Mouse (Mus musculus): Measurements from ENCODE around the gene Gm4871. TPM values are rescaled to one million over a fixed set of nuclear protein-coding genes. Genes with fewer than 3 reads are reported as not detected.
"Not testable (repeated sequence)": the region's sequence is repeated elsewhere in the genome, so short reads cannot be mapped to it uniquely, and the experiment has no call there.

Gm4871 gene
- not detected in 2 replicates for polyA plus RNA-seq (2015; fragmentation: Nextera tagmentation; extraction: Ambion mirVana)

DNA sequence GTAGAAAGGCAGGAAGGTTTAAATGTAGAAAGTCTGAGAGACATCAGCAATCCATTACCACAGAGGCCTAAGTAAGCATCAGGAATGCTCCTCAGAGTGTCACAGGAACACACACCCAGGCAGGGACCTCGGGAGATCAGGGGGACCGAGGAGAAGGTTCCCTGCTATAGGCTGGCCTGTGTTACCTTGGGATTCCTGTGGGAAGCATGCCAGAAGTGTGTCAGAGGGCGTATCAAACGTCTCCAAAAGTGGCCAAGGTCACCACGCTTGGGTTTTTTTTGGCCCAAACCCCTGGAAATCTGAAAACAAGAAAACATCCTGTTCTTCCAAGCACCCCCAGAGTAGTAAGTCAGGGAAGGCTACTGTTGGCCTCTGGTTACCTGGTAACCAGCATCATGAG, at the start of gene Gm4871:
TSS of gene Gm4871 (minus strand) at position 364 of the 400 bp plus-strand sequence.
- not testable (repeated sequence) for H3K4me3 ChIP-seq; H3K9me3 ChIP-seq; H3K27me3 ChIP-seq; H3K4me2 ChIP-seq; ATAC-seq (ENCODE audit: insufficient number of reproducible peaks, low FRiP score, low TSS enrichment, low read depth); H3K36me3 ChIP-seq; H3K4me1 ChIP-seq; H3K9ac ChIP-seq; H3K27ac ChIP-seq
- WGBS, result 53% methylated on average over 5 of the region's 5 CpGs

DNA sequence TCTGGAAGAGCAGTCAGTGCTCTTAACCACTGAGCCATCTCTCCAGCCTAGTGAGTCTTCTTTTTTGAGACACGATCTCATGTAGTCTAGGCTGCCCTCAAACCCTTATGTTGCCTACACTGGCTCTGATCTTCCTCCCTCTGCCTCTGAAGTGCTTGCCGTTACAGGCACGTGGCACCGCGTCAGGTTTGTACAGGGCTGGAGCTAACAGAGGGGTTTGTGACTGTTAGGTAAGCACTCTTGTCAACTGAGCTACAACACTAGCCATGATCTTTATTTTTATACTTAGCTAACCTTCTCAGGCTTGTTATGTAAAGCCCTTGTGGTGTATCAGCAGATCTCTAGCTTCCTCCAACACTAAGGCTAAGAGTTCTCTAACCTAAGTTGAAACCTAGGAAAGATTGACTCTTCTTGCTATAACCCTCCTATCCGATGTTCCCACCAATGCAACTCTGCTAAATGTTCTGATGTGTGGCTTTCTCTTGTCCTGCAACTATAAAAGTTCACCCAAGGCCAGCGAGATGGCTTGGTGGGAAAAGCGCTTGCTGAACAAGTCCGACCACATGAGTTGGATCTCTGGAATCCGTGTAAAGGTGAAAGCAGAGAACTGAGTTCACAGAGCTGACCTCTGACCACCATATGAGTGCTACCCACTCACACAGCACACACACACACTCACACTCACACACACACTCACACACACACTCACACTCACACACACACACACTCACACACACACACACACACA, 49.5 kb upstream of the Gm4871 start:
- Histone ChIP-seq H3K4me3 (no peak overlapping the region), H3K4me1 (peaks cover 10% of the 10 kb centered on the region), H3K27ac (no peak overlapping the region), H3K27me3 (no peaks in the 10 kb centered on the region), H3K9ac (no peak overlapping the region), H3K9me3 (no peaks in the 10 kb centered on the region), H3K36me3 (0 out of 2 replicates have a peak, but pooled peaks cover 5% of the 10 kb centered on the region), H3K4me2 (no peak overlapping the region)
- WGBS, result 84% methylated on average over 10 of the region's 10 CpGs
- no peak for ATAC-seq (ENCODE audit: insufficient number of reproducible peaks, low FRiP score, low TSS enrichment, low read depth)

DNA sequence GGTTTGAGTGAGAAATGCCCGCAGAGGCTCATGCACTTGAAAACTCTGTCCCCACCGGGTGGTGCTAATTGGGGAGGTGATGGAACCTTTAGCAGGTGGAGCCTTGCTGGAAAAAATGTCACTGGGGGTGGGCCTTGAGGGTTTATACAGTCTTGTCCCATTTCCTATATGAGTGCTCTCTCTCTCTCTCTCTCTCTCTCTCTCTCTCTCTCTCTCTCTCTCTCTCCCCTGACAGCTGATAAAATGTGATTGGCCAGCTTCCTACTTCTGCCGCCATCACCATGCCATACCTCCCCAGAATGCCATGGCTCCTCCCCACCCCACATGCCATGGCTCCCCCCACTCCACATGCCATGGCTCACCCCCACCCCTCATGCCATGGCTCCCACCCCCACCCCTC, 42.5 kb upstream of the Gm4871 start:
- no peak for ATAC-seq (ENCODE audit: insufficient number of reproducible peaks, low FRiP score, low TSS enrichment, low read depth)
- no peak overlapping the region for H3K9ac ChIP-seq
- no peak overlapping the region for H3K4me2 ChIP-seq
- no peaks in the 10 kb centered on the region for H3K36me3 ChIP-seq
- no peaks in the 10 kb centered on the region for H3K4me1 ChIP-seq
- no peaks in the 10 kb centered on the region for H3K9me3 ChIP-seq
- no peak overlapping the region for H3K4me3 ChIP-seq
- H3K27me3 ChIP-seq, result no peaks in the 10 kb centered on the region
- H3K27ac ChIP-seq, result no peak overlapping the region
- 54% methylated on average over 3 of the region's 3 CpGs for WGBS

DNA sequence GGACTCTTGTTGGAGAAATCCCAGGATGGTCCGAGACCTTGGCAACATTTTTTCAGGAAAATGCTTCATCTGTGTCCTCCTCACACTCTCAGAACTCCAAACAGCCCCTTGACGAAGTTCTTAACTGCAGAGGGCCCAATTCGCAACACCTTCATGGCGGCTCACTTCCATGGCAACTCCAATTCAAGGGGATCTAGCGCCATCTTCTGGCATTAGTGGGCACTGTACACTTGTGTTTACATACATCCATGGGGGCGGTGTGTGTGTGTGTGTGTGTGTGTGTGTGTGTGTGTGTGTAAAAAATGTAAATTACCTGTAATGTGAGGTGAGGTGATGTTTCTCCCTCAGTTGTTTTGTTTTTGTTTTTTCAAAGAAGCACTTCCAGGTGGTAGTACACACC, 38.8 kb upstream of the Gm4871 start:
- Histone ChIP-seq H3K4me3 (no peak overlapping the region), H3K36me3 (no peaks in the 10 kb centered on the region), H3K4me1 (no peaks in the 10 kb centered on the region), H3K27ac (no peak overlapping the region), H3K9ac (no peak overlapping the region), H3K27me3 (no peaks in the 10 kb centered on the region), H3K4me2 (no peak overlapping the region), H3K9me3 (no peaks in the 10 kb centered on the region)
- no peak for ATAC-seq (ENCODE audit: insufficient number of reproducible peaks, low FRiP score, low TSS enrichment, low read depth)
- WGBS, result 49% methylated on average over 6 of the region's 6 CpGs

DNA sequence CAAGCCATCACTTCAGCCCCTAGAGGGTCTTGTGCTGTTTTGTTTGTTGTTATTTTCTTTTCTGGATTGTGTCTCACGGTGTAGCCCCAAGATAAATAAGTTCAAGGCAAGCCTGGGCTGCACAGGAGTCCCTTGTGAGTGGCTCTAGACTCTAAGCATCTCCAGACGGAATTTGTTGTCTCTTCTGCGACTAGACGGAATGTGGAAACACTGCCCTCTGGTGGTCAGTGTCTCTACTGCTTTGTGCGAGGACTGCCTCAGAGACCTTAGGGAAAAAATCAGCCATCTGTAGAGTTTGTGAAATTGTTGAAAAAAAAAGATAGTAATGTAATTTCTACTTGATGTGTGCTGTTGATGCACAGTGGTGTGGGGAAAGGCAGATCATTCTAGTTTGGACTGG, 37.2 kb upstream of the Gm4871 start:
- 2% methylated on average over 5 of the region's 5 CpGs for WGBS
- ATAC-seq (ENCODE audit: insufficient number of reproducible peaks, low FRiP score, low TSS enrichment, low read depth), result no peak
- Histone ChIP-seq H3K9me3 (no peaks in the 10 kb centered on the region), H3K27me3 (no peaks in the 10 kb centered on the region), H3K4me3 (no peak overlapping the region), H3K4me1 (no peaks in the 10 kb centered on the region), H3K36me3 (no peaks in the 10 kb centered on the region), H3K27ac (no peak overlapping the region), H3K9ac (no peak overlapping the region), H3K4me2 (no peak overlapping the region)

DNA sequence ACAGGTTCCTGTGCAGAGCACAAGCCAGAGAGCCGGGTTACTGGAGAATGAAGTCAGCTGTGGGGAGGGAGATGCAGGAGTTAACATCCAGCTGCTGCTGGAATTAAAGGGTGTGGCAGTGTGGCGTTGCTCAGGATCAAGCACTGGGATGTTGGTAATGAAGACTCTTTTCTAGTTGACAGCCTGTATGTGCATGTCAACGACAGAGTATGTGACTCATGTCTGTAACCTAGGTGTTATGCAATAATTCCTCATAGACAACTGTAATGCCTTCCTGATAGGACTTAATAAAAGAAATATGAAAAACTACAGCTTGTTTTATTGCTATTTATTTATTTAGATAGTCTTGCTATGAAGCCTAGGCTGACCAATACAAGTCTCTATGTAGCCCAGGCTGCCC, 36.3 kb upstream of the Gm4871 start:
- Histone ChIP-seq H3K9ac (no peak overlapping the region), H3K4me3 (no peak overlapping the region), H3K4me1 (no peaks in the 10 kb centered on the region), H3K4me2 (no peak overlapping the region), H3K9me3 (no peaks in the 10 kb centered on the region), H3K27me3 (no peaks in the 10 kb centered on the region), H3K36me3 (no peaks in the 10 kb centered on the region), H3K27ac (no peak overlapping the region)
- WGBS, result 30% methylated on average over 3 of the region's 3 CpGs
- no peak for ATAC-seq (ENCODE audit: insufficient number of reproducible peaks, low FRiP score, low TSS enrichment, low read depth)

DNA sequence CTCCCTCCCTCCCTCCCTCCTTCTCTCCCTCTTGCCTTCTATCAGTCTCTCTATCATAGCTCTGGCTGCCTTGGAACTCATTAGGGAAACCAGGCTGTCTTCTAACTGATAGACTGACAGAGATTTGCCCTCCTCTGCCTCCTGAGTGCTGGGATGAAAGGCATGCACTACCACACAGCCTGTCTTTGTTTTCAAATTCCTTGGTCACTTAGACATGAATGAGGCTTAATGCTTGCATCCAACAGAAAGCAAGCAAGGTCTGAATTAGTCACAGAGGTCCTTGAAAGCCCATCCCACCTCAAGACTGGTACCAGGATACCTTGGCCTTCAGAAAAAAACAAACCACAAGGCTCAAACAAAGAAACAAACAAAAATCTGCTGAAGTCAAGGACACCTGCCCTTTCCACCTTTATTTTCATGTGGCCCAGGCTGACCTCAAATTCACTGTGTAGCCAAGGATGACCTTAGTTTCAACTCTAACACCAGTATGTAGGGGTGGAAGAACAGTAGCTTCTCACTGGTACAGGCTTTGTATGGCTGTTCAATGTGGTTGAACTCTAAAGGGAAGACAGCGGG, 32.3 kb upstream of the Gm4871 start:
- no peak overlapping the region for H3K9ac ChIP-seq
- no peak overlapping the region for H3K4me2 ChIP-seq
- 88% methylated on average over 1 of the region's 1 CpGs for WGBS
- no peaks in the 10 kb centered on the region for H3K27me3 ChIP-seq
- H3K27ac ChIP-seq, result no peak overlapping the region
- no peak overlapping the region for H3K4me3 ChIP-seq
- H3K4me1 ChIP-seq, result no peaks in the 10 kb centered on the region
- no peaks in the 10 kb centered on the region for H3K36me3 ChIP-seq
- no peak for ATAC-seq (ENCODE audit: insufficient number of reproducible peaks, low FRiP score, low TSS enrichment, low read depth)
- H3K9me3 ChIP-seq, result no peaks in the 10 kb centered on the region

DNA sequence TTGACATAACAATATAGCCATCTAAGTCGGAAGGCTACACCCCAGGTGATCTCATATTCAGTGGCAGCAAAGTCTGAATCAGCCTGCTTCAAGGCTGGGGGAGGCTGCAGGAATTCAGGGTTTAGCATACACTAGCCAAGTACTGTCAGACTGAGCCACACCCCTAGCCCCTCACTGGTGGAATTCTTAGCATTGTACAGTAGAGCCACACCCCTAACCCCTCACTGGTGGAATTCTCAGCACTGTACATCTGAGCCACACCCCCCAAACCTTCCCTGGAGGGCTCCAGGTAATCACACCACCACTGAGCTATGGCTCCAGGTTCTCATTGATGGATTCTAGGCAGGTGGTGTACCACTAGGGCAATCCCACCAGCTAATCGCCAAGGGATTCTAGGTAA, 27.0 kb upstream of the Gm4871 start:
- H3K9ac ChIP-seq, result no peak overlapping the region
- no peaks in the 10 kb centered on the region for H3K4me1 ChIP-seq
- WGBS, result 80% methylated on average over 2 of the region's 2 CpGs
- no peak overlapping the region for H3K4me3 ChIP-seq
- H3K4me2 ChIP-seq, result no peak overlapping the region
- no peak overlapping the region for H3K27ac ChIP-seq
- H3K27me3 ChIP-seq, result no peaks in the 10 kb centered on the region
- H3K9me3 ChIP-seq, result no peaks in the 10 kb centered on the region
- H3K36me3 ChIP-seq, result no peaks in the 10 kb centered on the region
- no peak for ATAC-seq (ENCODE audit: insufficient number of reproducible peaks, low FRiP score, low TSS enrichment, low read depth)

DNA sequence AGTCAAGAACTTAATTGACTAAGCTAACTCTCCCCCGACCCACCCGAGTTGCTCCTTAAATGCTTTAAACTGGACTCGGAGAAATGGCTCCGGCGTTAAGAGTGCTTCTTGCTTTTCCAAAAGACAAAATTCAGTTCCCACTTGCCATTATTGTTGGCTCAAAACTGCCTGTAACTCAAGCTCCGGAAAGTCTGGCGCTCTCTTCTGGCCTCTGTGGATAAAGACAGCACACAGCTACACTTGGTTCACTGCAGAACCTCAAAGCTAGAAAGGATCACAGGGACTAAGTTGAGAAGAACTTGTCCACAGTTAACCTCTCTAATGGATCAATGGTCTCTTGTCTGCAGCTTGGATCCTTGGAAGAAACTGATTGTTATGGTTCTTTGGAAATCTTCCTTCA, 26.2 kb upstream of the Gm4871 start:
- Histone ChIP-seq H3K36me3 (no peaks in the 10 kb centered on the region), H3K4me2 (no peak overlapping the region), H3K9ac (no peak overlapping the region), H3K4me3 (no peak overlapping the region), H3K9me3 (no peaks in the 10 kb centered on the region), H3K27me3 (no peaks in the 10 kb centered on the region), H3K27ac (no peak overlapping the region), H3K4me1 (no peaks in the 10 kb centered on the region)
- 86% methylated on average over 7 of the region's 7 CpGs for whole genome bisulfite sequencing
- ATAC-seq (ENCODE audit: insufficient number of reproducible peaks, low FRiP score, low TSS enrichment, low read depth), result no peak

DNA sequence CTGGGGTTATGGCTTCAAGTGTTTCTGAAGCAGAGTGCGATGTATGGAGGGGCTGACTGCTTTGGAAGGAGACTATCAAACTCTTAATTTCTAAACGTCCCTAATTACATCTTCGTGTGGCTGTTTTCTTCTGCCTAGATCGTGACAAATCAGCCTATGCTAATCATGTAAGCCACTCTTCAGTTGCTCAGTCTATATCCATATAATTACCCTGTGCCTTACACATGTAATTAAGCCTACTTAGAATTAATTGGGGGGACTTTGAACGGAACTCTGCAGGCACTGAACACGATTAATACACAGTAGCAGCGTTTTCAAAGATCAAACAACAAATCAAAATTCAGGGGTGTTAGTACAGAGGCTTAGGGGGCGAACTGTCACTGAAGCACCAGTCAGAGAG, 25.4 kb upstream of the Gm4871 start:
- Histone ChIP-seq H3K4me2 (no peak overlapping the region), H3K4me1 (no peaks in the 10 kb centered on the region), H3K4me3 (no peak overlapping the region), H3K9ac (no peak overlapping the region), H3K9me3 (no peaks in the 10 kb centered on the region), H3K27ac (no peak overlapping the region), H3K27me3 (no peaks in the 10 kb centered on the region), H3K36me3 (no peaks in the 10 kb centered on the region)
- 67% methylated on average over 8 of the region's 8 CpGs for WGBS
- no peak for ATAC-seq (ENCODE audit: insufficient number of reproducible peaks, low FRiP score, low TSS enrichment, low read depth)

DNA sequence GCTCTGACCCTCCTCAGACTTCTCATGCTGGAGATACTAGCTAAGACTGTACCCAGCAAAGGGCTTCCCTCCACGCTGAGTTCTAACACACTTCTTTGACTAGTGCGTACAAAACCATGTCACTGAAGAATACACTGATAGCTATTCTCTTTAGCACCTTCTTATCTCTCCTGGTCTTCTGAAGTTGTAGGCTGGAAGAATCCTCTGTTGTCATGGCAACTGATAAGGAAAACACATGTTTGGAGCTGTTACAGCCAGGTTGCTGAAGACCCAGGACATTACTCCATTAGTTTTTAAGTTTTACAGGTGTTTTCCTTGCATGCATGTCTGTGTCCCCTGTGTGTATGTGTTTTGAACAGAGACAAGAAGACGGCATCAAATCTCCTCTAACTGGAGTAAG, 21.6 kb upstream of the Gm4871 start:
- not testable (repeated sequence) for H3K27me3 ChIP-seq; H3K9ac ChIP-seq; H3K27ac ChIP-seq; H3K36me3 ChIP-seq; H3K4me2 ChIP-seq; ATAC-seq (ENCODE audit: insufficient number of reproducible peaks, low FRiP score, low TSS enrichment, low read depth); H3K4me1 ChIP-seq; H3K4me3 ChIP-seq; H3K9me3 ChIP-seq
- 70% methylated on average over 3 of the region's 3 CpGs for WGBS

DNA sequence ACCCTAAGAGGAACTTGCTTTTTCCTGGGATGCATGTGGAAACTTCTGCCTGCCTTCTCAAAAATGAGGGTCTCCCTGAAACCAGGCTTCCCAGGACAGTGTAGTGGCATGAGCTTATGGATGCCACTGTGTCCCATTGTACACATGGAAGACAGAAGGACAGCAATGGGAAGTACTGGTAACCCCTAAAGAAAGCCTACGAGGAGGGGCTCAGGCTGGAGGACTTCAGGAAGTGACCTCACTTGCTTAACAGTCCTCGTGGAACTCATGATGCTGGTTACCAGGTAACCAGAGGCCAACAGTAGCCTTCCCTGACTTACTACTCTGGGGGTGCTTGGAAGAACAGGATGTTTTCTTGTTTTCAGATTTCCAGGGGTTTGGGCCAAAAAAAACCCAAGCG, 10.1 kb upstream of the Gm4871 start, which contains the start of gene 1700018F24Rik:
TSS of gene 1700018F24Rik (plus strand) at position 301 of the 400 bp plus-strand sequence.
- H3K9ac ChIP-seq; H3K27ac ChIP-seq; ATAC-seq (ENCODE audit: insufficient number of reproducible peaks, low FRiP score, low TSS enrichment, low read depth); H3K36me3 ChIP-seq; H3K4me1 ChIP-seq; H3K4me2 ChIP-seq; H3K4me3 ChIP-seq; H3K9me3 ChIP-seq; H3K27me3 ChIP-seq: not testable (repeated sequence)
- 46% methylated on average over 3 of the region's 3 CpGs for WGBS

All from limb, embryonic 15.5 days (tissue).